Mouse (Mus musculus) spleen, adult 2 months (tissue): ENCODE data around the gene Cntln. TPM values are rescaled to one million over a fixed set of nuclear protein-coding genes. Genes with fewer than 3 reads are reported as not detected.

Experiments
- DNase-seq, 2 experiments: peaks; one replicate each; pipeline versions ENCODE4 v3.0.0 to v3.0.0-alpha.2; 2012 to 2021; ENCODE audit warnings: low spot score in 2 of 2, low read depth in 1 of 2
- H3K27ac ChIP-seq: fragments of 200-500 bp; 2 replicates; pipeline ENCODE4 v1.5.1; 2012; ENCODE audit warnings: low read length, inconsistent platforms; ENCODE audit not compliant: insufficient read depth
- H3K27me3 ChIP-seq: fragments of 200-500 bp; 2 replicates; pipeline ENCODE4 v1.6.1; 2012; ENCODE audit warnings: mild to moderate bottlenecking, moderate library complexity, low read length, inconsistent platforms; ENCODE audit not compliant: control insufficient read depth, insufficient read depth
- H3K36me3 ChIP-seq: fragments of 200-500 bp; 2 replicates; pipeline ENCODE4 v1.6.1; 2012; ENCODE audit warnings: mild to moderate bottlenecking, low read length, inconsistent platforms; ENCODE audit not compliant: control insufficient read depth, insufficient read depth
- H3K4me1 ChIP-seq: fragments of 200-500 bp; 2 replicates; pipeline ENCODE4 v1.6.1; 2011; ENCODE audit warnings: inconsistent platforms; ENCODE audit not compliant: control insufficient read depth, insufficient read depth, insufficient read length
- H3K4me3 ChIP-seq: fragments of 200-500 bp; 2 replicates; pipeline ENCODE4 v1.5.1; 2011; ENCODE audit warnings: mild to moderate bottlenecking, inconsistent platforms; ENCODE audit not compliant: insufficient read depth, insufficient read length; ENCODE audit errors: extremely low read depth
- CTCF ChIP-seq: fragments of 200-500 bp; IDR thresholded peaks from 2 replicates; pipeline ENCODE4 v1.5.1; 2011; ENCODE audit warnings: mild to moderate bottlenecking, inconsistent platforms; ENCODE audit not compliant: insufficient read depth, insufficient read length, insufficient replicate concordance; ENCODE audit errors: extremely low read depth
- POLR2A ChIP-seq: fragments of 200-500 bp; IDR thresholded peaks from 2 replicates; pipeline ENCODE4 v1.6.1; 2011; ENCODE audit warnings: low read depth, low read length, inconsistent platforms
- WGBS: fragments of 180-500 bp; shearing (Covaris S2); methylation state at CpG from one replicate; pipeline ENCODE4 v1.1.7; 2018; 5-methylcytosine and 5-hydroxymethylcytosine counted together
- polyA plus RNA-seq: library from polyadenylated mRNA; depleted of rRNA; stranded (reverse); fragments of >200 nt; gene quantifications from 2 replicates; pipeline ENCODE4 v1.2.3, GENCODE M21; 2012; rRNA removed

Gene Cntln
- polyA plus RNA-seq, 1 experiment, result 0.60 TPM

DNA sequence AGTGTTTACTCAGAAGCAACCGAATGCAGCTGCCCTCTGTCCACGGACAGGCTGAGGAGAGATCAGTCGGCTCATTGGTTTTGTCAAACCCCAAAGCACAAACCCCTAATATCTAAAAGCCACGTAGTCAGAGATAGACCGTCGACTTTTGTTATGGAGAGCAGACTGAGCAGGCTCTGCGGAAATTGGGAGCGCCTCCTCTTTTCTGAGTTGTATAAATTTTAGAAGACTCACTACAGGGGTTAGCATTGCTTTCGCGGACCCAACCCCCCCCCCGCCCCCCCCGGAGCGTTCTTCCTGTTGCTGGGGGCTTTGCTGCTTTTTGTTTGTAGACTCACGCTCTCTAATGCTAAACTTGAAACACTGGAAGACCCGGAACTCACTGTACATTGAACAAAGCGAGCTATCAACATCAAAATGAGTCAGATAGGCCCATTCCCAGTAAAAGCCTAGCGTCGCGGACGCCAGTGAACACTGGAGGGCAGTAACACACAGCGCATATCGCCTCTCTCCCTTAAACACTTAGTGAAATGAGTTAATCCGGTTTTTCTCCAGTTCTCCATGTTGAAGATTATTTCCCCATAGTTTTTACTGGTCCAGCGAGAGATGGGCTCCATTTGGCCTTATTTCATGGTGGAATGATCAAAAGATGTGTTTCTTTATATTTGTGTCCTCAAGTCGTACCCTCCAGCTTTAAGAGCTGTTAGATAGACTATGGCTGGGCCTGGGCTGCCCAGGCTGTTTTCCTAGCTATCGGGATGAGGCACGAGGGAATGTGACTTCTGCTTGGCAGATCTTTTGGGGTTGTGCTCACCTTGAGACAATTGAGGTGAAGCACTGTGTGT lies 278.6 kb downstream of the Cntln start:
- DNase-seq, result no peak
- Histone ChIP-seq H3K27me3 (no peaks in the 10 kb centered on the region), H3K4me1 (no peaks in the 10 kb centered on the region), H3K27ac (no peak overlapping the region), H3K36me3 (no peaks in the 10 kb centered on the region), H3K4me3 (no peak overlapping the region)
- TF ChIP-seq POLR2A, result no peak
- TF ChIP-seq CTCF, result no peak
- WGBS, result 46% methylated on average over 27 of the region's 27 CpGs

DNA sequence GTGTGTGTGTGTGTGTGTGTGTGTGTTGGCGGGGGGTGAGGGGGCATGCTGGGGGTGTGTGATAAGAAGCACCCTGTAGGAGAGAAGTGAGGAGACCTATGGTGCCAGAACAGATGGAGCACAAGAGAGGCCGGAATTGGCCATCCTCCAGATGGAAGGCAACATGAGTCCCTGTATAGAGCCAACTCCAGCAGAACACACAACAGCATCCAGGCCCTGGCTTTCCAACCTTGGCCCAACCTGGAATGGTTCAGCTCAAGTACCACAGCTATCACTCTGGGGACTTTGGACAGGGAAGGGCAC lies 279.2 kb downstream of the Cntln start:
- WGBS, result 87% methylated on average over 2 of the region's 2 CpGs
- Histone ChIP-seq H3K27ac (no peak overlapping the region), H3K4me3 (no peak overlapping the region), H3K4me1 (no peaks in the 10 kb centered on the region), H3K36me3 (no peaks in the 10 kb centered on the region), H3K27me3 (no peaks in the 10 kb centered on the region)
- no peak for DNase-seq
- no peak for TF ChIP-seq CTCF

DNA sequence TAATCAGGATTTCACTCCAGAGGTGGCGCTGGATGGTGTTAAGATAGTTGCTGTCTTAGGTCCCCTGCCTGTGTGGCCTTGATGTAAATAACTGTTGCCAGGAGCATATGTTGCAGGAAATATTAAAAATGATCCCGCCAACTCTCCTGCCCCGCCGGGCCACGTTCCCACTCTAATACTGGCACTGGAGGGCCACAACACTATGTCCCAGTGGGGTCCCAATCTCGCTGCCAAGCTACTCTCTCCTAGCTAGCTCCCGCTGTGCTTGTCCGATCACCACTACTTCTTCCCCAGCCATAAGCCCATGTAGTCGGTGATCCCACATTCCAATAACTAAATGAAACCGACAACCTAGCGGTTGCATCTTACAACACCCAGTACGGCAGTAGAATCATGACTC lies 283.9 kb downstream of the Cntln start:
- Histone ChIP-seq H3K27me3 (no peaks in the 10 kb centered on the region), H3K4me1 (no peaks in the 10 kb centered on the region), H3K36me3 (no peaks in the 10 kb centered on the region), H3K4me3 (no peak overlapping the region), H3K27ac (no peak overlapping the region)
- 92% methylated on average over 12 of the region's 12 CpGs for WGBS
- TF ChIP-seq POLR2A (no peak), CTCF (no peak)
- no peak for DNase-seq

DNA sequence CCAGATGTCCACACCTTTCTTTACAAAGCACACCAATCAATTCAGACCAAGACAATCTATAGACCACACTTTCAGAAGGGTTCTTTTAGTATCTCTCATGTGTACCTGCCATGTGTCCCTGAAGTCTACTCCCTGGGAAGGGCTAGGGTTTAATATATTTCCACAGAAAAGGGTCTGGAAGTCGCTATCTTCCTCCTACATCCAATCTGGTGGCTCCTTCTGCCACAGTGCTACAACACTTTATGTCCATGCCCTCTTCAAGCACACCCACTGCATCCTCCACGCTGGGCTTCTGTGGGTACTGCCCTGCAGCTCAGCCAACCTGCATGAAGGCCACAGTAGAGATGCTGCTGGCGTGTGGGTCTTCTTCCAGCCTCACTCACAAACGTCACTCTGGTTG lies 291.4 kb downstream of the Cntln start:
- Histone ChIP-seq H3K27me3 (no peaks in the 10 kb centered on the region), H3K4me1 (no peaks in the 10 kb centered on the region), H3K27ac (no peak overlapping the region), H3K4me3 (no peak overlapping the region), H3K36me3 (no peaks in the 10 kb centered on the region)
- no peak for TF ChIP-seq POLR2A
- no peak for TF ChIP-seq CTCF
- 76% methylated on average over 4 of the region's 4 CpGs for WGBS
- no peak for DNase-seq

DNA sequence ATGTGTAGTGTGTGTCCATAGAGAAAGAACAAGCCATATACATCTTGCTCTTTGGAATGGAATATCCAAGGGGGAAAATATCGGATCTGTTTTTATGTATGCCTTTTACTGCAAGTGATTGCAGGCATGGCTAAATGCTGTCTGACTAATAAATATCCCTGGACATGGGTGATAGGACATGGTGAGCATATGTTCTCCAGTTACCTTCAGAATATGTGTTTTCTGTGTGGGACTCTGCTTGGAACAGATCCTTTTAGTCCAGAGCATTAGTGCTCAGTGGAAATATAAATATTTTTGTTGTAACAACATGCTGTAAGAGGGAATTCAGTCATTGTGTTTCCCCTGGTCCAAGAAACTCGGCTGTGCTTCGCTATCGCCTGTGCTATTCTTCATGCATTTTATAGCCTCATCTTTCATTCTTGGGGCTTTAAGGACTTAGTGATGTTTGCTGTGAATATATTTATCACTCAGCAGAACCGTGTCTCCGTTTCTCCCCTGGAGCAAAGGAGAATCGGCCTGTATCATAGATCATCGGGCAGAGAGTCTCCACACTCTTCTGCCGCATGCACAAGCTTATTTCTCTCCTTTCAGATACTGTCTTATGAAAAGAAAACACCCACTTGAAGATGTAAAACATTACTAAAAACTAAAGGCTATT lies 294.4 kb downstream of the Cntln start:
- H3K36me3 ChIP-seq, result no peaks in the 10 kb centered on the region
- no peaks in the 10 kb centered on the region for H3K27me3 ChIP-seq
- no peak overlapping the region for H3K4me3 ChIP-seq
- H3K4me1 ChIP-seq, result no peaks in the 10 kb centered on the region
- 90% methylated on average over 9 of the region's 9 CpGs for WGBS
- H3K27ac ChIP-seq, result no peak overlapping the region
- TF ChIP-seq POLR2A (no peak), CTCF (no peak)
- DNase-seq, result no peak

Other genes with a start within 250 kb of the Cntln start
- 0.39 and 0.88 TPM in 2 replicates for gene Bnc2, start 209.0 kb upstream of the Cntln start, polyA plus RNA-seq